Mouse (Mus musculus): Measurements from ENCODE around the gene Hvcn1. TPM values are rescaled to one million over a fixed set of nuclear protein-coding genes. Genes with fewer than 3 reads are reported as not detected.

Gene Hvcn1
- 7.8 and 9.5 TPM in 2 replicates for polyA plus RNA-seq (2016; fragmentation: Nextera tagmentation; extraction: Ambion mirVana)

- H3K4me1 ChIP-seq (replicated peaks) = peaks cover 18% of the 10 kb centered on the region
- 84% methylated on average over 4 of the region's 4 CpGs for WGBS
Measured at GRCm38 (mm10) chr5:122206475-122206874, at the start of gene Hvcn1. TSS of gene Hvcn1 (plus strand) at chr5:122206804.

DNA sequence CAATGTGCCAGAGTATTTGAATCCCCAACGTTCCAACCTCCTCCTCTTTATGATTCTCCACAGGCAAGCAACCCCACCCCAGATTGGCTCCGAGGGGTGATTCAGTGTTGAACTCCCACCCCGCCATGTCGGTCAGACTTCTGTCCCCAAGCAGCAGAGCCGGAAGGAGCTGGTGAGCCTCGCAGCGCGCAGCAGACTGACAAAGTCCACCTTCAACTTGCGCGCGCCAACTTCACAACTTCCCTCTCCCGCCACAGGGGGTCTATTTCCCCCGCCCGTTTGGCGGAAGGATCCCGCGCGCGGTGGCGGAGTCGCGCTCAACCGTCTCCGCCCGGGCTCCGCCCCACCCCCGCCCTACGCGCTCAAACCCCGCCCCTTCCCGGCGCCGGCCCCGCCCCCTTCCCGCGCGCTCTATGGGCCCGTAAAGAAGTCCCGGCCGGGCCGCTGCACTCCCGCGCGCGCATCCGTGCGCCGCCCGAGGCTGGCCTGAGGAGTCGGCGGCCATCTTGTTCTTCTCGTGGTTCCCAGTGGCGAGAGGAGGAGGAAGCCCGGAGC lies 48.7 kb upstream of the Hvcn1 start, which contains the start of gene Ppp1cc:
Gene Ppp1cc (plus strand): TSS at position 452 of the 555 bp plus-strand sequence.
- H3K27me3 ChIP-seq = no peaks in the 10 kb centered on the region
- under 1% methylated on average over 53 of the region's 54 CpGs for WGBS
- H3K27ac ChIP-seq = peak within 1 kb of the TSS; percentile 91
- H3K36me3 ChIP-seq = peaks cover 29% of the 10 kb centered on the region
- peak within 1 kb of the TSS; percentile 98 for H3K4me3 ChIP-seq (replicated peaks)
- peaks cover 51% of the 10 kb centered on the region for H3K4me1 ChIP-seq (replicated peaks)
- ATAC-seq (ENCODE audit: insufficient number of reproducible peaks, insufficient read depth, low FRiP score, low TSS enrichment, low read depth) = peak; percentile 92
- no peaks in the 10 kb centered on the region for H3K9me3 ChIP-seq
- peak within 1 kb of the TSS; percentile 93 for H3K9ac ChIP-seq (replicated peaks)
- peak within 1 kb of the TSS; percentile 73 for H3K4me2 ChIP-seq

More at GRCm38 (mm10) chr5:122206475-122206874, at the start of gene Hvcn1:
- Histone ChIP-seq H3K9me3 (no peaks in the 10 kb centered on the region), H3K36me3 (no peaks in the 10 kb centered on the region), H3K27ac (no peak within 1 kb of the TSS), H3K4me2 (no peak within 1 kb of the TSS), H3K9ac (replicated peaks) (no peak within 1 kb of the TSS), H3K4me3 (replicated peaks) (no peak within 1 kb of the TSS), H3K27me3 (no peaks in the 10 kb centered on the region)
- no peak for ATAC-seq (ENCODE audit: insufficient number of reproducible peaks, insufficient read depth, low FRiP score, low TSS enrichment, low read depth)

DNA sequence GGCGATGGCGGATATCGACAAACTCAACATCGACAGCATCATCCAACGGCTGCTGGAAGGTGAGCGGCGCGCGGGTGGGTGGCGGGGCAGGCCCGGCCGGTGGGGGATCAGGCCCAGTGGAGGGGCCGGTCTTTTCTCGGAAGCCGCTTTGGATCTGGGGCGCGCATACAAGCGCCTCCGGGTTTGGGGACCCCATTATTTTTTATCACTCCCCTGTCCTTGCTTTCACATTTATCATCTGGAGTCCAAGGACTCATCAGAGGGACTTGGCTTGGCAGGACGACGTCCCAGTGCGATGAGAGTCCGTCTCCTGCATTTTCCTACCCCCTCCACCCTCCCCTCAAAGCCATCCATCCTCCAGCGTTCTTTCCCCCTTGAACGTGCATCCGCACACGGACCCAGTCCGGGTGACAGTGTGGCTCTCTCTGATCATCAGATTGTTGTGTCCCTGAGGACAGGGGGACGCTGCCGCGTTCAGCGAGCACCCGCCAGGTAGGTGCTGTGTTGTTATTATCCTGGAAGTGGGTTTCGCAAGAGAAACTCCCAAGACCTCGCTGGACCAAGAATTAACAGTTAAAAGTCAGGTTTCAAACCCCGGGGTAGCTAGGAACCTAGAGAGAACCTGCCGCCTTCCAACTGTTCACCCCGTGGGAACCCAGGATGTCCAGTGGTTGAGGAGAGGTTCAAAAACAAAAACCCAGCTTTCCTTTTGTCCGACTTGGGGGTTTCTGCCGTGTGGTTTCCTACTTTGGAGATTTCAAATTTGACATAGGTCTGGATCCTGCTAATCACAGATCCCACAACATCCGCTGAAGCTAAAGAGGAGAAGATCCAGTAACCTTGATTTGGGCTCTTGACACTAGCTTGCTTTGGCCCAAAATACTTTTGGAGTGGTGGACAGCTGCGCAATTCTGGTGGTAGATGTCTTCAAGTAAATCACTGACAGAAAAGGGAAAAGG lies 47.8 kb upstream of the Hvcn1 start:
- H3K27me3 ChIP-seq = no peaks in the 10 kb centered on the region
- peak overlapping the region; percentile 93 for H3K9ac ChIP-seq (replicated peaks)
- no peak for ATAC-seq (ENCODE audit: insufficient number of reproducible peaks, insufficient read depth, low FRiP score, low TSS enrichment, low read depth)
- no peaks in the 10 kb centered on the region for H3K9me3 ChIP-seq
- H3K27ac ChIP-seq = peak overlapping the region; percentile 86
- H3K4me1 ChIP-seq (replicated peaks) = peaks cover 58% of the 10 kb centered on the region
- H3K36me3 ChIP-seq = peaks cover 39% of the 10 kb centered on the region
- peak overlapping the region; percentile 98 for H3K4me3 ChIP-seq (replicated peaks)
- WGBS = 2% methylated on average over 42 of the region's 42 CpGs
- peak overlapping the region; percentile 73 for H3K4me2 ChIP-seq

DNA sequence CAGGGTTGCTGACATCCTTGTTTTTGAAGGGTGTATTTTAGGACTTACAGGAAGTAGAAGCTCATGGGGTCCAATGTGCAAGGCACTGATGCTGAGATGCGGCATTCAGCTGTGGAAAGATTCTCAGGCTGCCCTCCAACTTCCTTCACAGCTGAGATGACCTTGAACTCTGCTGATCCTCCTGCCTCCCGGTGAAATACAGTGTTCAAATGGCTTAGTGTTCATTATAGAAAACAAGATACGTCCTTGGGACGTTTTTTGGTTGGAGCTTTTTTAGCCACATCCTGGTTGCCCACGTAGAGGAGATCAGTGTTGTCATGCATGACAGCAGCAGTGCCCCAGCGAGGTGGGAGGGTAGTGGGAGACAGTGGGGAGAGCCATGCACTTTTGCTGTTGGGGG lies 43.4 kb upstream of the Hvcn1 start:
- no peak for ATAC-seq (ENCODE audit: insufficient number of reproducible peaks, insufficient read depth, low FRiP score, low TSS enrichment, low read depth)
- Histone ChIP-seq H3K9ac (replicated peaks) (no peak overlapping the region), H3K36me3 (peaks cover 82% of the 10 kb centered on the region), H3K4me3 (replicated peaks) (no peak overlapping the region), H3K27ac (no peak overlapping the region), H3K9me3 (no peaks in the 10 kb centered on the region), H3K27me3 (no peaks in the 10 kb centered on the region), H3K4me2 (0 out of 2 replicates have a peak overlapping the region, but pooled peaks have one; percentile 13), H3K4me1 (replicated peaks) (peaks cover 66% of the 10 kb centered on the region)
- 68% methylated on average over 6 of the region's 6 CpGs for WGBS

- Histone ChIP-seq H3K9ac (replicated peaks) (0 out of 2 replicates have a peak overlapping the region, but pooled peaks have one; percentile 13), H3K36me3 (peaks cover 90% of the 10 kb centered on the region), H3K4me3 (replicated peaks) (no peak overlapping the region), H3K27me3 (no peaks in the 10 kb centered on the region), H3K4me2 (no peak overlapping the region), H3K9me3 (no peaks in the 10 kb centered on the region), H3K4me1 (replicated peaks) (peaks cover 66% of the 10 kb centered on the region), H3K27ac (no peak overlapping the region)
- 67% methylated on average over 3 of the region's 3 CpGs for WGBS
- ATAC-seq (ENCODE audit: insufficient number of reproducible peaks, insufficient read depth, low FRiP score, low TSS enrichment, low read depth) = no peak
Measured at GRCm38 (mm10) chr5:122164011-122164410, 42.6 kb upstream of the Hvcn1 start.

DNA sequence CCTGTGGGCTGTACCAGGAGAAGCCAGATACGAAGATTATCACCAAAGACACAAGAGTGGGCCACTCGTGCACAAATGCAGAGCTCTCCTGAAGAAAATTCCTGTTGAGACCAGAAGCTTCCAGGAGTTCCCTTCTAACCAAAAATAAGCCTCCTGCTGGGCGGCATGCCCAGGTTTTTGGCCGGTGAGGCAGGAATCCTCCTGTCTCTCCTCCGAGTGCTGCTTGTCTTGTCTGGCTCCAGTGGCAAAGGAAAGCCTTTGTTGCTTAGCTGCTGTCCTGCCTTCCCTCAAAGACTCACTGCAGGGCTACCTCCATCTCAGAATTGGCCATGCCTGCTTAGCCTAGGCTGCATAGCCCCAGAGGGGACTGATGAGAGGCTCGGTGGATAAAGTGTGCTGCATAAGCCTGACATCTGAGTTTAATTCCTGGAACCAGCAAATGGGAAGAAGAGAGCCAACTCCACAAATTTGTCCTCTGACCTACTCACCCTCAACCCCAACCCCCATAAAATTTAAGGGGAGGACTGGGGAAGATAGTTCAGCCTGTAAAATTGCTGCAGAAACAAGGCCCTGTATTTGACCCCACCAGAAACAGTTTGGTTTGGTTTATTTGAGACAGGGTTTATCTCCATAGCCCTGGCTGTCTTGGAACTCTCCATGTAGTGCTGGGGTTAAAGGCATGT lies 41.2 kb upstream of the Hvcn1 start:
- WGBS = 71% methylated on average over 6 of the region's 6 CpGs
- peaks cover 56% of the 10 kb centered on the region for H3K4me1 ChIP-seq (replicated peaks)

DNA sequence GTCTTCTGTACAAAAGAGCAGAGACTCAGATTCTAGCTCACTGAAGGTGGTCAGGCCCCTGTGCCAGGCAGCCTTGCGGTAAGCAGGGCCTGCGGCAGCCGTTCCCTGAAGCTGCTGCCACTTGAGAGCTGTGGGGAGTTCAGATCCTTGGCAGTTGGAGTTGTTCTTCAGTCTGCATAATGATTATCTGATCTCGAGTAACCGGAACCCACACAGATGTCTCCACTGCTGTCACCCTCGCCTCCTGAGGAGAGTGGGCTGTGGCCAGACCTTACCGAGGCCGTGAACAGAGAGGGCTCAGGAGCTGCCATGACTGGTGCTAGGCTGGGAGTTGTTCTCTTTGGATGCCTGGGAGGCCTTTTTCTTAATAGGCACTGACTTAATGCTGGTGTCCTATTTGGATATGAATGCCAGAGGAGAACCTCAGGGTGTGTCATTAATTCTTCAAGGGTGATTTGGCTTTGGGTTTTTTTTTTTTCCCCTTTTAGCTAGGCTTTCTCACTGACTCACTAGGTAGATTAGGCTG lies 39.9 kb upstream of the Hvcn1 start:
- no peak overlapping the region for H3K27ac ChIP-seq
- H3K9me3 ChIP-seq = no peaks in the 10 kb centered on the region
- no peak overlapping the region for H3K4me2 ChIP-seq
- no peak overlapping the region for H3K4me3 ChIP-seq (replicated peaks)
- no peak for ATAC-seq (ENCODE audit: insufficient number of reproducible peaks, insufficient read depth, low FRiP score, low TSS enrichment, low read depth)
- H3K36me3 ChIP-seq = peaks cover 98% of the 10 kb centered on the region
- H3K9ac ChIP-seq (replicated peaks) = no peak overlapping the region
- 79% methylated on average over 8 of the region's 8 CpGs for WGBS
- no peaks in the 10 kb centered on the region for H3K27me3 ChIP-seq
- H3K4me1 ChIP-seq (replicated peaks) = peaks cover 42% of the 10 kb centered on the region

More for the DNA sequence above, 41.2 kb upstream of the Hvcn1 start:
- Histone ChIP-seq H3K4me3 (replicated peaks) (no peak overlapping the region), H3K9ac (replicated peaks) (no peak overlapping the region), H3K27ac (no peak overlapping the region), H3K27me3 (no peaks in the 10 kb centered on the region), H3K36me3 (peaks cover 98% of the 10 kb centered on the region), H3K9me3 (no peaks in the 10 kb centered on the region), H3K4me2 (no peak overlapping the region)
- no peak for ATAC-seq (ENCODE audit: insufficient number of reproducible peaks, insufficient read depth, low FRiP score, low TSS enrichment, low read depth)

DNA sequence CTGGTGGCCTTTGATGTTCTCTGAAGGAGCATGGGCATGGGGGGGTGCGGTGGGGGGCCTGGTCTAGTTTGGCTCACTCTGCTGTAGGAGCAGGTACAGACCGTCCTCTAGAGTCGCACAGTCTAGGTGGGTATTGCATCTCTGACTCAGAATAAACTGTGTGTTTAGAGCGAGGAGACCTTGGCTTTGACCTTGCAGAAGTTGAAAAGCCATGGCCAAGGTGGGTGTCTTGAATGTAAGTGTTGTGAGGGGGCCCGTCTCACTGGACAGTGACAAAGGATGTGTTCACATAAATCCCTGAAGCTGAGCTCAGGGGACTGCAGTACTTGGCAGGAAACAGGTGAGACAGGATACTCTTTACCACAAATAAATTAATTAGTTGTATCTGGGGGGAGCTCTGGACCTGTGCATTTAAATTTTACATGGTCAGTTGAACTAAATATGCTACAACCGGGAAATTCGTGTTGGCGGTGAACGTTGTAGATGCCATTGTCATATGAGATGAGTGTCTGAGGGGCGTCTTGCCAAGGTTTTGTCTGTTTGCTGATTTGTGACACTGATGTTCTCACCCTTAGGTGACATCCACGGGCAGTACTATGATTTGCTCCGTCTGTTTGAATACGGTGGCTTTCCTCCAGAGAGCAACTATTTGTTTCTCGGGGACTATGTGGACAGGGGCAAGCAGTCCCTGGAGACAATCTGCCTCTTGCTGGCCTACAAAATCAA lies 38.1 kb upstream of the Hvcn1 start:
- Histone ChIP-seq H3K4me2 (no peak overlapping the region), H3K27me3 (no peaks in the 10 kb centered on the region), H3K36me3 (peaks cover 99% of the 10 kb centered on the region), H3K9me3 (no peaks in the 10 kb centered on the region), H3K4me3 (replicated peaks) (no peak overlapping the region), H3K4me1 (replicated peaks) (peaks cover 25% of the 10 kb centered on the region), H3K9ac (replicated peaks) (no peak overlapping the region), H3K27ac (no peak overlapping the region)
- WGBS = 93% methylated on average over 14 of the region's 14 CpGs
- ATAC-seq (ENCODE audit: insufficient number of reproducible peaks, insufficient read depth, low FRiP score, low TSS enrichment, low read depth) = no peak

DNA sequence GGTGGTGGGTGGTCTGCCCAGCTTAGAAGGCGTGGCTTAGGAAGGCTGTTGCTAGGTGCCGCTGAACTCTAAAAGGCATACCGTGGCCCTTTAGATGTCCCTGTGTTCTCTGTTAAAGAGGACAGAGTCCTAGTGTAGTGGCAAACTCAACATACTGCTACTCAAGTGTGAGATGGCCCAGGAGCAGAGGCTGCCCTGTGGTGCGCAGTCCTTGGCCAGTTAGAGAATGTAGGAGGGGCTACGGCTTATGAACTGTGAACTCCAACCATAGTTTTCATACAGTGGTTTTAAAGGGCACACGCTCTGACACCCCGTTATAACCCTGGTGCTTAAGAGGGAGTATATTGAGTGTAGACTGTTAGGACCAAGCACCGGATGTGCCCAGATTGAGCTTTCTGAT lies 35.5 kb upstream of the Hvcn1 start:
- 92% methylated on average over 8 of the region's 8 CpGs for WGBS
- Histone ChIP-seq H3K27me3 (no peaks in the 10 kb centered on the region), H3K9ac (replicated peaks) (no peak overlapping the region), H3K27ac (no peak overlapping the region), H3K9me3 (no peaks in the 10 kb centered on the region), H3K4me1 (replicated peaks) (peaks cover 4% of the 10 kb centered on the region; the same call in 1 of the 2 replicates), H3K36me3 (peaks cover 88% of the 10 kb centered on the region), H3K4me3 (replicated peaks) (no peak overlapping the region), H3K4me2 (no peak overlapping the region)
- no peak for ATAC-seq (ENCODE audit: insufficient number of reproducible peaks, insufficient read depth, low FRiP score, low TSS enrichment, low read depth)

DNA sequence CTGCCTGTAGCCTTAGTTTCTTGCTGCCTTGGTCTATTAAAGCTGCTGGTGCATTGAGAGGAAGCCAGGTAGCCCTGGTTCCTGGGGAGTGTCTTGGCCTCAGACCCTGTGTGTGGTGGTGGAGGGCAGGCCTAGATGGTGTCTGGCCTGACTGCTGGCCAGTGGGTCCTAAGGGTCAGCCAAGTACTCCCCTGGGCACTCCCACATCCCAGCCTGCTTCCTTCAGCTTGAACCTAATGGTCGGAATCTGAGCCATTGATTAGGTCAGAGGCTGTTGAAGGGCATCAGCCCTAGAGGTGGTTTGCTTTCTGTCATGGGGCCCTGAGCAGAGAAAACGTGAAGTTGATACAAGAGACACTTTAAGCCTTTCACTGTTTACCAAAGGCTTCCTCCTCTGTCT lies 31.2 kb upstream of the Hvcn1 start:
- no peaks in the 10 kb centered on the region for H3K9me3 ChIP-seq
- H3K4me1 ChIP-seq (replicated peaks) = no peaks in the 10 kb centered on the region; the same call in 1 of the 2 replicates
- 0 out of 2 replicates have a peak overlapping the region, but pooled peaks have one; percentile 17 for H3K27ac ChIP-seq
- 66% methylated on average over 2 of the region's 2 CpGs for WGBS
- no peaks in the 10 kb centered on the region for H3K27me3 ChIP-seq
- no peak overlapping the region for H3K4me3 ChIP-seq (replicated peaks)
- H3K36me3 ChIP-seq = peaks cover 56% of the 10 kb centered on the region
- H3K9ac ChIP-seq (replicated peaks) = no peak overlapping the region
- no peak for ATAC-seq (ENCODE audit: insufficient number of reproducible peaks, insufficient read depth, low FRiP score, low TSS enrichment, low read depth)
- H3K4me2 ChIP-seq = no peak overlapping the region

Measured in limb, embryonic 12.5 days (tissue).